Comparison of ENCODE assay signal across 21 mouse cellular contexts in genomic region chr12:81748021-81748576, GRCm38 (mm10). TPM values are rescaled to one million over a fixed set of nuclear protein-coding genes. Genes with fewer than 3 reads are reported as not detected.
A peak's percentile ranks its signal among the peaks of the same experiment; 100 is the strongest.
DNase-seq lines count a peak whose midpoint lies in the region; ATAC-seq and TF ChIP-seq lines count a peak whose summit lies in the region.
"Had no signal": no experiment of that assay in that cellular context is flagged by ENCODE, and none has a peak within 500 bp of the region (broad histone marks: within the 10 kb centered on the region; RNA-seq: fewer than 3 reads in every experiment).

No protein-coding gene starts in this region.

- no peak overlapping the region for H3K27ac ChIP-seq in lung, embryonic 14.5 days (ENCODE audit: low read depth)
- H3K27ac ChIP-seq in embryonic facial prominence, embryonic 14.5 days (replicated peaks; ENCODE audit: low read depth, low read length), result no peak overlapping the region
- H3K27ac ChIP-seq: embryonic facial prominence, embryonic 13.5 days; hindbrain, embryonic 13.5 days; limb, embryonic 10.5 days; liver, embryonic 12.5 days; macrophage; midbrain, embryonic 15.5 days; neural tube, embryonic 12.5 days had no signal

- no peak overlapping the region for H3K4me2 ChIP-seq in lung, embryonic 14.5 days
- no peak overlapping the region for H3K4me2 ChIP-seq in embryonic facial prominence, embryonic 14.5 days (ENCODE audit: low read depth, low read length)
- peak overlapping the region; percentile 83 for H3K4me2 ChIP-seq in myocyte (ENCODE audit: low read depth)
- H3K4me2 ChIP-seq: embryonic facial prominence, embryonic 13.5 days; hindbrain, embryonic 13.5 days; liver, embryonic 12.5 days; midbrain, embryonic 15.5 days; neural tube, embryonic 12.5 days had no signal

- 25% methylated on average over 4 of the region's 4 CpGs for WGBS in lung, embryonic 14.5 days
- WGBS in embryonic facial prominence, embryonic 14.5 days, result 30% methylated on average over 4 of the region's 4 CpGs

- H3K4me3 ChIP-seq in lung, embryonic 14.5 days (ENCODE audit: low read depth, low read length), result no peak overlapping the region
- no peak overlapping the region for H3K4me3 ChIP-seq in embryonic facial prominence, embryonic 14.5 days (ENCODE audit: low read depth, low read length)
- H3K4me3 ChIP-seq in myocyte, result peak overlapping the region; percentile 8
- H3K4me3 ChIP-seq: embryonic facial prominence, embryonic 13.5 days; hindbrain, embryonic 13.5 days; limb, embryonic 10.5 days; liver, embryonic 12.5 days; midbrain, embryonic 15.5 days; neural tube, embryonic 12.5 days had no signal

- no peak overlapping the region for H3K9ac ChIP-seq in lung, embryonic 14.5 days
- no peak overlapping the region for H3K9ac ChIP-seq in embryonic facial prominence, embryonic 14.5 days (ENCODE audit: low read depth, low read length)
- H3K9ac ChIP-seq: embryonic facial prominence, embryonic 13.5 days; hindbrain, embryonic 13.5 days; liver, embryonic 12.5 days; midbrain, embryonic 15.5 days; neural tube, embryonic 12.5 days had no signal

- H3K4me1 ChIP-seq in lung, embryonic 14.5 days (ENCODE audit: insufficient read depth), result no peaks in the 10 kb centered on the region
- H3K4me1 ChIP-seq in embryonic facial prominence, embryonic 14.5 days (ENCODE audit: control insufficient read depth, insufficient read depth, low read length), result no peaks in the 10 kb centered on the region
- H3K4me1 ChIP-seq: liver, embryonic 12.5 days; midbrain, embryonic 15.5 days; neural tube, embryonic 12.5 days had no signal

- no peak for TF ChIP-seq CTCF in lung, embryonic 14.5 days (IDR thresholded peaks at IDR 0.05; ENCODE audit: low read depth)

- peak; percentile 19 for TF ChIP-seq POLR2A in myocyte (IDR thresholded peaks at IDR 0.05; ENCODE audit: insufficient read length, low read depth)

- ATAC-seq in lung, embryonic 14.5 days (ENCODE audit: insufficient read depth), result no peak
- ATAC-seq in embryonic facial prominence, embryonic 14.5 days (ENCODE audit: low read depth), result no peak
- ATAC-seq: forebrain, embryonic 16.5 days; liver, embryonic 12.5 days; midbrain, embryonic 15.5 days had no signal

- H3K27me3 ChIP-seq in lung, embryonic 14.5 days (ENCODE audit: insufficient read depth, low read length), result no peaks in the 10 kb centered on the region
- no peaks in the 10 kb centered on the region for H3K27me3 ChIP-seq in embryonic facial prominence, embryonic 14.5 days (replicated peaks; ENCODE audit: control insufficient read depth, insufficient read depth, low read length)
- no peaks in the 10 kb centered on the region for H3K27me3 ChIP-seq in myocyte (ENCODE audit: control insufficient read depth, insufficient read depth, insufficient read length)
- H3K27me3 ChIP-seq: embryonic facial prominence, embryonic 13.5 days; hindbrain, embryonic 13.5 days; liver, embryonic 12.5 days; midbrain, embryonic 15.5 days; neural tube, embryonic 12.5 days had no signal

- H3ac ChIP-seq in myocyte (ENCODE audit: control insufficient read depth, insufficient read length), result no peak overlapping the region

- no peaks in the 10 kb centered on the region for H3K9me3 ChIP-seq in lung, embryonic 14.5 days (ENCODE audit: low read depth, low read length)
- no peaks in the 10 kb centered on the region for H3K9me3 ChIP-seq in embryonic facial prominence, embryonic 14.5 days (ENCODE audit: control insufficient read depth, low read length)
- H3K9me3 ChIP-seq: embryonic facial prominence, embryonic 13.5 days; hindbrain, embryonic 13.5 days; limb, embryonic 10.5 days; liver, embryonic 12.5 days; midbrain, embryonic 15.5 days; neural tube, embryonic 12.5 days had no signal

- no peaks in the 10 kb centered on the region for H3K79me2 ChIP-seq in myocyte (ENCODE audit: control insufficient read depth, insufficient read depth)

- DNase-seq in lung, embryonic 14.5 days, result peak; percentile 35
- DNase-seq in lung, postnatal 4 days, result no peak
- DNase-seq in MN1 (ENCODE audit: low spot score), result peak; percentile 51
- peak; percentile 26 for DNase-seq in embryonic facial prominence, embryonic 14.5 days (ENCODE audit: low spot score)
- DNase-seq in heart, adult 11 months, result no peak
- no peak for DNase-seq in adrenal gland, adult 2 months
- DNase-seq: cerebellum, adult 9-10 months; gastrocnemius, postnatal 10 days; heart, postnatal 10 days; kidney, adult 18-20 months; layer of hippocampus, postnatal 36 days; right cerebral cortex, postnatal 4 days had no signal

- no peaks in the 10 kb centered on the region for H3K36me3 ChIP-seq in lung, embryonic 14.5 days (ENCODE audit: insufficient read depth)
- H3K36me3 ChIP-seq in embryonic facial prominence, embryonic 14.5 days (ENCODE audit: control insufficient read depth, insufficient read depth, low read length), result no peaks in the 10 kb centered on the region
- H3K36me3 ChIP-seq in myocyte (ENCODE audit: control insufficient read depth, insufficient read depth), result no peaks in the 10 kb centered on the region
- H3K36me3 ChIP-seq: embryonic facial prominence, embryonic 13.5 days; limb, embryonic 10.5 days; liver, embryonic 12.5 days; midbrain, embryonic 15.5 days; neural tube, embryonic 12.5 days had no signal

TF ChIP-seq in myocyte, 11 proteins besides CTCF, POLR2A, EP300 and RAD21:
- TF ChIP-seq E2F4 (IDR thresholded peaks at IDR 0.05; ENCODE audit: insufficient read depth), result no peak
- no peak for TF ChIP-seq POLR2AphosphoS2 (IDR thresholded peaks at IDR 0.05; ENCODE audit: insufficient read length, low read depth)
- no peak for TF ChIP-seq TCF12 (IDR thresholded peaks at IDR 0.05; ENCODE audit: insufficient read depth, poor library complexity, severe bottlenecking)
- no peak for TF ChIP-seq MYOD1 (IDR thresholded peaks at IDR 0.05; ENCODE audit: control insufficient read depth in 1 of 3, insufficient read length in 2 of 3, low read depth in 2 of 3)
- no peak for TF ChIP-seq SRF (IDR thresholded peaks at IDR 0.05; ENCODE audit: control insufficient read depth, insufficient read length, low read depth)
- no peak for TF ChIP-seq TCF3 (IDR thresholded peaks at IDR 0.05; ENCODE audit: insufficient read length, low read depth)
- no peak for TF ChIP-seq USF1 (IDR thresholded peaks at IDR 0.05; ENCODE audit: low read depth)
- TF ChIP-seq MYOG (IDR thresholded peaks at IDR 0.05; ENCODE audit: control insufficient read depth in 1 of 3, insufficient read depth in 1 of 3, insufficient read length in 2 of 3, low read depth in 2 of 3), result no peak
- TF ChIP-seq CEBPB (IDR thresholded peaks at IDR 0.05; ENCODE audit: insufficient read depth, poor library complexity, severe bottlenecking), result no peak
- no peak for TF ChIP-seq MAX (IDR thresholded peaks at IDR 0.05; ENCODE audit: low read depth)
- no peak for TF ChIP-seq REST (IDR thresholded peaks at IDR 0.05; ENCODE audit: insufficient read depth, insufficient read length)
TF ChIP-seq in myocyte: peak in this region for 0.

RNA-seq across cellular contexts. Expression of gene Map3k9, which starts 32.9 kb away (rescaled TPM):
- 2.9 and 3.2 TPM in 2 replicates for polyA plus RNA-seq in lung, embryonic 14.5 days (2014; fragmentation: Nextera tagmentation; extraction: Ambion mirVana)
- polyA plus RNA-seq in embryonic facial prominence, embryonic 14.5 days (2014; fragmentation: Nextera tagmentation; extraction: Ambion mirVana), result 1.1 and 1.5 TPM in 2 replicates
- 0.20 TPM for polyA plus RNA-seq in myocyte (2012; fragmentation: generic; extraction: Trizol)
- 1 to 10 TPM in 1 of 2 experiments, under 1 TPM in 1; 0.81 to 4.2 TPM for total RNA-seq in adrenal gland, adult 2 months (2021)
- 1.3 and 2.1 TPM in 2 replicates for polyA plus RNA-seq in adrenal gland, adult 2 months (2012; rRNA removed)

Comparison
In these comparisons a context has a peak if more than half of its experiments do, and no peak if none do; other contexts are left out.
1. DNase-seq: peak in lung, embryonic 14.5 days (single experiment), MN1 (single experiment) and embryonic facial prominence, embryonic 14.5 days (single experiment); none in lung, postnatal 4 days (0 of 2), heart, adult 11 months (single experiment) and adrenal gland, adult 2 months (single experiment).